Mouse (Mus musculus): Measurements from ENCODE around the gene Scn3a. TPM values are rescaled to one million over a fixed set of nuclear protein-coding genes. Genes with fewer than 3 reads are reported as not detected.
"Not testable (repeated sequence)": the region's sequence is repeated elsewhere in the genome, so short reads cannot be mapped to it uniquely, and the experiment has no call there.

The Scn3a gene
- polyA plus RNA-seq, 1 experiment: 0.10 TPM

DNA sequence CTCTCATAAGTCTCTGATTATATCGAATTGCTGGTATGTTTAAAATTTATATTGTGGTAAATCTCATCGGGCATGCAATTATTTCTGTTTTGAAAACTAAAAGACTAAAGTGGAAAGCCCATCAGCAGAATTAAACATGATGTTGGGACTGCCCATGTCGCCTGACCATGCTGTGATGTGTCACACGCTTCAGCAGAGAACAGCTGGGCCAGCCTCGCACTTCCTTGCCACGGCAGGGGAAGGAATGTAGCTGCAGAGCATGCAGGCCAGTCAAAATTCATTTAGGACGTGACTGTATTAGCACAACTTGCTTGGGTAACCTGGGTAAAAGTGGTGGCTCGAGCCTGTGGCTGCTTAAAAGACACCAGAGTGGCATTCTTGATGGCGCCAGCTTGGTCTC, 77.0 kb downstream of the Scn3a start:
- Histone ChIP-seq H3K36me3 (ENCODE audit: control insufficient read depth, insufficient read depth, low read length) (no peaks in the 10 kb centered on the region), H3K4me3 (ENCODE audit: low read depth, low read length) (no peak overlapping the region), H3K27ac (ENCODE audit: insufficient read depth, low read depth, low read length) (no peak overlapping the region), H3K27me3 (ENCODE audit: control insufficient read depth, insufficient read depth, low read length) (no peaks in the 10 kb centered on the region), H3K4me1 (ENCODE audit: control insufficient read depth, insufficient read depth, insufficient read length, low read length) (no peaks in the 10 kb centered on the region)
- 72% methylated on average over 9 of the region's 9 CpGs for WGBS
- TF ChIP-seq POLR2A (IDR thresholded peaks at IDR 0.05; ENCODE audit: low read depth, low read length): no peak
- no peak for TF ChIP-seq CTCF (IDR thresholded peaks at IDR 0.05; ENCODE audit: extremely low read depth, insufficient read length, insufficient replicate concordance, low read depth, low read length)

DNA sequence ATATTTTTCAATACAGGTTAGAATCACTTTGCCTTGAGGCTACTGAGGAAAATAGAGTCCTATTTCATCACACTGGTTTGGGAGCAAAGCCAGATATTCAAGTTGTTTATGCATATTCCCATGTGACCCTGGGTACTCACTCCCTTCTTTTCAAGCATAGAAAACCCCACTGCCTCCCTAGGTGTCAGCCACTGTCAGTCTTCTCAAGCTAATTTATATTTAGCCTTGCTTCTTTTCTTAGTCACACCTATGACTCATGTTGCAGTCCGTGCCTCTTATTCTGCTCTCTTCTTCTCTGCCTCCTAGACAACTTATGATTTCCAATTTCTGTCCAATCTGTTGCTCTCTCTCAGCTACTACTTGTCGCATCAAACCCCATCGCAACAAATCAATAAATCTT, 84.0 kb downstream of the Scn3a start:
- WGBS: 27% methylated on average over 3 of the region's 3 CpGs
- no peak overlapping the region for H3K27ac ChIP-seq (ENCODE audit: insufficient read depth, low read depth, low read length)
- TF ChIP-seq CTCF (IDR thresholded peaks at IDR 0.05; ENCODE audit: extremely low read depth, insufficient read length, insufficient replicate concordance, low read depth, low read length) (no peak), POLR2A (IDR thresholded peaks at IDR 0.05; ENCODE audit: low read depth, low read length) (no peak)
- no peaks in the 10 kb centered on the region for H3K27me3 ChIP-seq (ENCODE audit: control insufficient read depth, insufficient read depth, low read length)
- no peaks in the 10 kb centered on the region for H3K4me1 ChIP-seq (ENCODE audit: control insufficient read depth, insufficient read depth, insufficient read length, low read length)
- no peaks in the 10 kb centered on the region for H3K36me3 ChIP-seq (ENCODE audit: control insufficient read depth, insufficient read depth, low read length)
- H3K4me3 ChIP-seq (ENCODE audit: low read depth, low read length): no peak overlapping the region

DNA sequence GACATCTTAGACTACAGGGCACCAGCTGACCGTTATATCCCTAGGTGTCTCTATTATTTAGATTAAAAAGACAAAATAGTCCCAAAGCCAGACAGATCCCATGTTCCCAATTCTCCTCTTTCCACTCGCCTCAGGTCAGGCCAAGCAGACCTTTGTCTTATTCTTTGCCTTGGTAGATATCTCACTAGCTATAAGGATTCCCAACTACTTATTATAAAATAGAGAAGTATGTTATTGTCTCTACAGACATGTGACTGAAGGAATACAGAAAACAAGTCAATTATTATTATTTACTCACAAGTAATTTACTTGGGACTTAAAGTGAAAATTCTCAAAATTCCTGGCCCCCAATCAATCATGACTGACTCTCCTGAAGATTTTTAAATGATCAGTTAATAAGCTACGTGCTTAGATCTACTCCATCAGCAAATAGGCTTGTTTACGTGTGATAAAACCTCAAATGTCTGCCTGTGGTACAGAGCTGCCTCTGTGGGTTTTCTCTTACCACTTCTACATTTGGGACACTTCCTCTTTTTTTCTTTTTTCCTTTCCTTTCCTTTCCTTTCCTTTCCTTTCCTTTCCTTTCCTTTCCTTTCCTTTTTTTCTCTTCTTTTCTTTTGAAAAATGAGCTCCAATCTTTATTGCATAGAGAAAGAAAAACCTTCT, 86.3 kb downstream of the Scn3a start:
- H3K4me3 ChIP-seq (ENCODE audit: low read depth, low read length): no peak overlapping the region
- H3K27ac ChIP-seq (ENCODE audit: insufficient read depth, low read depth, low read length): no peak overlapping the region
- TF ChIP-seq POLR2A (IDR thresholded peaks at IDR 0.05; ENCODE audit: low read depth, low read length): no peak
- TF ChIP-seq CTCF (IDR thresholded peaks at IDR 0.05; ENCODE audit: extremely low read depth, insufficient read length, insufficient replicate concordance, low read depth, low read length): no peak
- H3K27me3 ChIP-seq (ENCODE audit: control insufficient read depth, insufficient read depth, low read length): no peaks in the 10 kb centered on the region
- H3K4me1 ChIP-seq (ENCODE audit: control insufficient read depth, insufficient read depth, insufficient read length, low read length): no peaks in the 10 kb centered on the region
- no peaks in the 10 kb centered on the region for H3K36me3 ChIP-seq (ENCODE audit: control insufficient read depth, insufficient read depth, low read length)
- WGBS: 65% methylated on average over 4 of the region's 4 CpGs

DNA sequence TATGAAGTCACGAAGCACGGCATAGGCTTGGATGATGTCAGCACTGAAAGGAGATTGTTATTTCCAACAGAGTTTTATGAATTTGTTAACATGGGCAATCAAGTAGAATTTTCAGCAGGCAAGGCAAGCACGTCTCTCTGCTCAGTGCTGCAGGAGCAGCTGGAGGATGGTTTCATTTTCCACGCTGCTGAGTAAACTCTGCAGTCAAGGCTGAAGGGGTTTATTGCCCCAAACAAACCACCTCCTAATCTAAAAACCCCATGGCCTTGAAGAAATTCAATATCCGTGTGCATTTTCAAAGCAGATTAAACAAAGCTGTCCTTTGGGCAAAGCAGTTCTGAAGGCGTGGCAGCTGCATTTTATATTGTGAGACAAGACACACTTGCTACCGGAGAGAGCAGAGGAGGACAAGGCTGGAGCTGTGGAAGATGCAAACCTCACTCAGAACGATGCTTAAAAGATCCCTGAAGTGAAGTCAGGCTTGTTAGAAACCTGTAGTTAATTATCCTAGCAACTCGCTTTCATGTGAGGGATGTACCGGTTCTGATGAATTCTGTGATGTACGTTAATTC, 96.0 kb downstream of the Scn3a start:
- no peak overlapping the region for H3K27ac ChIP-seq (ENCODE audit: insufficient read depth, low read depth, low read length)

DNA sequence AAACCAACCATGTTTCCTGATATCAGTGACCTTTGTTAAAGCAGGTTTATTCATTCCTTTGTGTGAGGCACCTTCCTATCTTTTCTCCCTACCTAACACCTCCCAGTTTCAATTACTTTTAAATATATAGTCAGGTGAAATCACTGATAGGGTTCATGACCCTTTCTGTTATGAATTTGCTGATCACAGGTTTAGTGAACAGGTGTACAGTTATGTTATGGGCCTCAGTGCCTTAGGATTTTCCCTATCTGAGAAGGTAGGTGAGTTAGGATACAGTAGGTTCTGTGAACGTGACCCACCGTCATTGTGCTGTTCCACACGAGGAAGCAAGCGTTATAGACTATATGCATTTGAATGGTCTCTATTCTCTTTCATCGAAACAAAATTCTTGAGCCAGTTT, 101.7 kb downstream of the Scn3a start:
- Histone ChIP-seq H3K4me1 (ENCODE audit: control insufficient read depth, insufficient read depth, insufficient read length, low read length) (no peaks in the 10 kb centered on the region), H3K27me3 (ENCODE audit: control insufficient read depth, insufficient read depth, low read length) (no peaks in the 10 kb centered on the region), H3K27ac (ENCODE audit: insufficient read depth, low read depth, low read length) (no peak overlapping the region), H3K36me3 (ENCODE audit: control insufficient read depth, insufficient read depth, low read length) (no peaks in the 10 kb centered on the region), H3K4me3 (ENCODE audit: low read depth, low read length) (no peak overlapping the region)
- no peak for TF ChIP-seq CTCF (IDR thresholded peaks at IDR 0.05; ENCODE audit: extremely low read depth, insufficient read length, insufficient replicate concordance, low read depth, low read length)
- no peak for TF ChIP-seq POLR2A (IDR thresholded peaks at IDR 0.05; ENCODE audit: low read depth, low read length)
- 50% methylated on average over 5 of the region's 5 CpGs for WGBS

More for the DNA sequence above, 96.0 kb downstream of the Scn3a start:
- H3K36me3 ChIP-seq (ENCODE audit: control insufficient read depth, insufficient read depth, low read length): no peaks in the 10 kb centered on the region
- H3K27me3 ChIP-seq (ENCODE audit: control insufficient read depth, insufficient read depth, low read length): no peaks in the 10 kb centered on the region
- H3K4me3 ChIP-seq (ENCODE audit: low read depth, low read length): no peak overlapping the region
- H3K4me1 ChIP-seq (ENCODE audit: control insufficient read depth, insufficient read depth, insufficient read length, low read length): no peaks in the 10 kb centered on the region
- TF ChIP-seq POLR2A (IDR thresholded peaks at IDR 0.05; ENCODE audit: low read depth, low read length): no peak
- TF ChIP-seq CTCF (IDR thresholded peaks at IDR 0.05; ENCODE audit: extremely low read depth, insufficient read length, insufficient replicate concordance, low read depth, low read length): no peak
- 17% methylated on average over 11 of the region's 11 CpGs for whole genome bisulfite sequencing

DNA sequence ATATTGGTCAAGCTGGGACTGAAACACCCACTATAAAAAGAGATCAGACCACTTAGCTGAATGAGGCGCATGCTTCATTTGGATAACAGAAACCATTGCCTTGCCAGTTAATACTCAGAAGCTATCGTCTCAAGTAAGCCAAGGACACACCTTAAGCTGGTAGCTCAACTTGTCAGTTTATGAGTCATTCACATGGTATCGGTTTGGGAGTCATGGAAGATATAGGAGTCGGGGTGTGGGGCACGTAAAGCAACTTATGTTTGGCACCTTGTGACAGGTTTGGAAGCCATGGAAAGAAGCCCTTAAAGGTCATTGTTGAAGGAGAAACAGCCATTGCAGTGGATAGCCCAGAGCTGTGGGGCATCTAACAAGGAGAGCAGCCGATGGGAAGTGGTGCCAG, 113.7 kb downstream of the Scn3a start:
- H3K36me3 ChIP-seq (ENCODE audit: control insufficient read depth, insufficient read depth, low read length): no peaks in the 10 kb centered on the region
- H3K27me3 ChIP-seq (ENCODE audit: control insufficient read depth, insufficient read depth, low read length): no peaks in the 10 kb centered on the region
- no peak overlapping the region for H3K4me3 ChIP-seq (ENCODE audit: low read depth, low read length)
- no peak for TF ChIP-seq CTCF (IDR thresholded peaks at IDR 0.05; ENCODE audit: extremely low read depth, insufficient read length, insufficient replicate concordance, low read depth, low read length)
- no peak for TF ChIP-seq POLR2A (IDR thresholded peaks at IDR 0.05; ENCODE audit: low read depth, low read length)
- H3K27ac ChIP-seq (ENCODE audit: insufficient read depth, low read depth, low read length): no peak overlapping the region
- H3K4me1 ChIP-seq (ENCODE audit: control insufficient read depth, insufficient read depth, insufficient read length, low read length): no peaks in the 10 kb centered on the region
- 64% methylated on average over 6 of the region's 6 CpGs for WGBS

DNA sequence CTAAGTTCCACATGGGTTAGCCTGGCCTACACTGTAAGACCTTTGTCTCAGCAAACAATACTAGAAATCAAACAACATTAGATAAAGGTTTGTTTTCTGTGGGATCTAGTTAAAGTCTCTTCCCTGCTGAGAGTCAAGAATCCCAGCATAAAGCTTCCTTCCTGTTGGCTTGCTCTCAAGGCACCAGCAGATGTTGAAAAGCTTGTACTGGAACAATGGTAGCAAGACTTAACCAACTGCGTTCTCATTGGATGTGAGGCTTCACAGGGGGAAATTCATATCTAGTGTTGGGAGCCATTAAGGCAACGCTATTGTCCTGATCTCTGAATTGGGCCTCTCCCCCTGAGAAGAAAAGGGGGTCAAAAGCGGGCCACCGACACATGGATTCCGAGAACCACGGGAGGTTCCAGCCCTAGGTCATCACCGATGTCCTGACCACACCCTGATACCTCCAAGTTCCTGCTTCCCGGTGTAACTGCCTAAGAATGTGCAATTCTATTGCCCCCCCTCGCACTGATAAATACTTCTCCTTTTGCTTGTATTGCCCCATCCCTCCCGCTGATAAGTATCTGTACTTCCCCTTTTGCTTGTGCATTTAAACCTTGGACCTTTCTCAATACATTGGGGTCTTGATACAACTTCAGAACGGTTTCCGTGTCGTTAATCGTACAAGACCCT, 115.9 kb downstream of the Scn3a start:
- WGBS: 86% methylated on average over 14 of the region's 14 CpGs
- not testable (repeated sequence) for H3K4me1 ChIP-seq (ENCODE audit: control insufficient read depth, insufficient read depth, insufficient read length, low read length); H3K27me3 ChIP-seq (ENCODE audit: control insufficient read depth, insufficient read depth, low read length); H3K27ac ChIP-seq (ENCODE audit: insufficient read depth, low read depth, low read length); H3K36me3 ChIP-seq (ENCODE audit: control insufficient read depth, insufficient read depth, low read length); H3K4me3 ChIP-seq (ENCODE audit: low read depth, low read length)
